Mouse (Mus musculus) stomach, embryonic 14.5 days (tissue): ENCODE results near the gene Abi3. TPM values are rescaled to one million over a fixed set of nuclear protein-coding genes. Genes with fewer than 3 reads are reported as not detected.
A peak's percentile ranks its signal among the peaks of the same experiment; 100 is the strongest.

ENCODE experiments used
- ATAC-seq: fragments of 200-750 bp; cut with Nextera tagmentation; 2 replicates; pipeline ENCODE4 v1.8.0; 2017; ENCODE audit warnings: low read depth, moderate TSS enrichment; ENCODE audit not compliant: insufficient number of reproducible peaks, insufficient read depth, low FRiP score
- H3K27ac ChIP-seq: fragments of 300-500 bp; sonication (generic); 2 replicates; pipeline ENCODE4 v1.5.1; 2014; ENCODE audit warnings: mild to moderate bottlenecking, low read length, moderate library complexity, mixed read lengths
- H3K27me3 ChIP-seq: fragments of 300-500 bp; sonication (generic); 2 replicates; pipeline ENCODE4 v1.6.1; 2014; ENCODE audit warnings: low read length, control low read depth, mixed read lengths; ENCODE audit not compliant: control insufficient read depth, insufficient read depth
- H3K36me3 ChIP-seq: fragments of 300-500 bp; sonication (generic); 2 replicates; pipeline ENCODE4 v1.6.1; 2014; ENCODE audit warnings: mild to moderate bottlenecking, control low read depth, low read length, moderate library complexity, mixed read lengths; ENCODE audit not compliant: control insufficient read depth, insufficient read depth
- H3K4me1 ChIP-seq: fragments of 300-500 bp; sonication (generic); 2 replicates; pipeline ENCODE4 v1.6.1; 2014; ENCODE audit warnings: low read length, control low read depth, mixed read lengths; ENCODE audit not compliant: control insufficient read depth, insufficient read depth
- H3K4me2 ChIP-seq: fragments of 300-500 bp; sonication (generic); replicated peaks from 2 replicates; pipeline ENCODE4 v1.6.1; 2014; ENCODE audit warnings: low read depth, low read length, control low read depth
- H3K4me3 ChIP-seq: fragments of 300-500 bp; sonication (generic); 2 replicates; pipeline ENCODE4 v1.5.1; 2014; ENCODE audit warnings: low read depth, low read length, control low read depth
- H3K9ac ChIP-seq: fragments of 300-500 bp; sonication (generic); replicated peaks from 2 replicates; pipeline ENCODE4 v1.6.1; 2014; ENCODE audit warnings: low read depth, mild to moderate bottlenecking, control low read depth, low read length, moderate library complexity, mixed read lengths
- H3K9me3 ChIP-seq: fragments of 300-500 bp; sonication (generic); 2 replicates; pipeline ENCODE4 v1.6.1; 2016; ENCODE audit warnings: low read depth, low read length, control low read depth; ENCODE audit not compliant: control insufficient read depth
- WGBS: fragments of 180-500 bp; shearing (Covaris S2); extraction: QIAGEN DNeasy Blood & Tissue Kit; methylation state at CpG from one replicate; pipeline ENCODE4 v1.1.7; 2014; 5-methylcytosine and 5-hydroxymethylcytosine counted together
- polyA plus RNA-seq: library from polyadenylated mRNA; unstranded; fragments of >200 nt; fragmentation: Nextera tagmentation; extraction: Ambion mirVana; gene quantifications from 2 replicates; pipeline ENCODE4 v1.2.1, GENCODE M21; 2014

Gene Abi3
- polyA plus RNA-seq, 1 experiment from 2014 or later = 3.7 TPM

DNA sequence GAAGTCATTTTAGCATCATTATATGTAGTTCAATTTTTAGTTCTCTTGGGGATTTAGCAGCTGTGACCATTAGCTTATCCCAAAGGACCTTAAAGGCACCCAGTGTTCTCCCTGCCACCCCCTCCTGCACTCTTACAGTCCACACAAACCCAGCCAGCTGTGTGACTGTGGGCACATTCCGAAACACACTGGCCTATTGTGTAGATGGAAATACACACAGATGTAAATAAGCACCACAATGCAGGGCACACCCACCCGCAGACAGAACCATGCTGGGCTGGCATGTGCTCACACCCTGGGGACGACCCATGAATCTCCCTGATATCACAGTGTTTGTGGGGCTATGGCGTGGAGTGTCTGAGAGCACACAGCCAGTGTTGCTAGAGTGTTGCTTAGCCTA, 30.1 kb downstream of the Abi3 start:
- Histone ChIP-seq H3K36me3 (no peaks in the 10 kb centered on the region), H3K9ac (no peak overlapping the region), H3K9me3 (no peaks in the 10 kb centered on the region; the same call in 1 of the 2 replicates), H3K4me2 (no peak overlapping the region), H3K4me1 (no peaks in the 10 kb centered on the region), H3K4me3 (no peak overlapping the region), H3K27me3 (no peaks in the 10 kb centered on the region), H3K27ac (no peak overlapping the region)
- ATAC-seq = no peak
- 73% methylated on average over 4 of the region's 4 CpGs for WGBS

DNA sequence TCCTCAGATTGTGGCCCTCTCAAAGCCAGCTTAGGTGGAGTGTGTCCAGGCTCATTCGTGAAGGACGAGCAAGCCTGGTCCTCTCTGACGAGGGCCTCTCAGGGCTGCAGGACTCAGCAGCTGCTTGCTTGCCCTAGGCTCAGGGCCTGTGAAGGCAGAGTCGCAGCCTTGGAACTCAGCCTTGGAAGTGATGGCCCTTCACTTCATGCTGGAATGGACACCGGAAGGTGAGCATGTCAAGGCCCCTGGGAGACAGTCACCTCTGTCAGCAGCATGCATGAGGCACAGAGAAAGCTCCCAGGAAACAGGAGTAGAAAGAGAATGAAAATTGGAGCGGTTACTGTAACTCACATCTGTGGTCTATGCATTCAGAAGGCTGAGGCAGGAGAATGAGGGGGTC, 30.5 kb downstream of the Abi3 start:
- H3K4me1 ChIP-seq = no peaks in the 10 kb centered on the region
- no peak overlapping the region for H3K9ac ChIP-seq
- H3K9me3 ChIP-seq = no peaks in the 10 kb centered on the region; the same call in 1 of the 2 replicates
- H3K36me3 ChIP-seq = no peaks in the 10 kb centered on the region
- H3K27me3 ChIP-seq = no peaks in the 10 kb centered on the region
- ATAC-seq = no peak
- no peak overlapping the region for H3K4me2 ChIP-seq
- WGBS = 85% methylated on average over 6 of the region's 6 CpGs
- H3K27ac ChIP-seq = no peak overlapping the region
- no peak overlapping the region for H3K4me3 ChIP-seq

- no peak overlapping the region for H3K4me2 ChIP-seq
- WGBS = 54% methylated on average over 7 of the region's 7 CpGs
Measured at GRCm38 (mm10) chr11:95810828-95811227, 31.4 kb downstream of the Abi3 start.

DNA sequence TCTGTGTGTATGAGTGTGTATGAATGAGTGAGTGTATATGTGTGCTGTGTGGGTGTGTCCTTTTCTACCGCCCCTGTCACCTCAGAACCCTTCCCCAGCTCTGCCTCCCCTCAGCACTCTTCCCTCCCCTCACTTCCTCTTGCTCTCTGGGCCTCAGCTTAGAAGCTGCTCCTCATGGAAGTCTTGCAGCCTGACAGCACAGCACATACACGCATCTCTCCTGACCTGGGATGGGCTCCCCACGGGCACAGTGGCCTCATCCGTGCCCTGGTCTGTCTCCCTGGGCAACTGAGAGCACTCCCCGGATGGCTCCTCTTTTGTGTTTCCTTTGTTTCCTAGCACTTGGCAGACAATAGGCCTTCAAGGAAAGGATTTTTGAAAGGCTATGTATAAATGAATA, 32.7 kb downstream of the Abi3 start:
- H3K27ac ChIP-seq = no peak overlapping the region
- 54% methylated on average over 5 of the region's 5 CpGs for WGBS
- H3K27me3 ChIP-seq = no peaks in the 10 kb centered on the region
- no peak overlapping the region for H3K4me2 ChIP-seq
- no peak overlapping the region for H3K4me3 ChIP-seq
- no peaks in the 10 kb centered on the region for H3K4me1 ChIP-seq
- no peak for ATAC-seq
- H3K36me3 ChIP-seq = no peaks in the 10 kb centered on the region
- no peaks in the 10 kb centered on the region; the same call in 1 of the 2 replicates for H3K9me3 ChIP-seq
- H3K9ac ChIP-seq = no peak overlapping the region

More at GRCm38 (mm10) chr11:95810828-95811227, 31.4 kb downstream of the Abi3 start:
- H3K4me3 ChIP-seq = no peak overlapping the region
- no peak for ATAC-seq
- H3K4me1 ChIP-seq = no peaks in the 10 kb centered on the region
- no peaks in the 10 kb centered on the region for H3K27me3 ChIP-seq
- no peak overlapping the region for H3K27ac ChIP-seq
- no peaks in the 10 kb centered on the region; the same call in 1 of the 2 replicates for H3K9me3 ChIP-seq
- no peak overlapping the region for H3K9ac ChIP-seq
- H3K36me3 ChIP-seq = no peaks in the 10 kb centered on the region

GRCm38 (mm10) chr11:95808448-95809011, 33.7 kb downstream of the Abi3 start:
- H3K36me3 ChIP-seq = no peaks in the 10 kb centered on the region
- H3K27ac ChIP-seq = no peak overlapping the region
- no peak overlapping the region for H3K4me3 ChIP-seq
- no peaks in the 10 kb centered on the region for H3K27me3 ChIP-seq
- peak; percentile 82; the same call in 1 of the 2 replicates for ATAC-seq
- no peaks in the 10 kb centered on the region; the same call in 1 of the 2 replicates for H3K9me3 ChIP-seq
- H3K4me2 ChIP-seq = no peak overlapping the region
- WGBS = 61% methylated on average over 5 of the region's 5 CpGs
- no peaks in the 10 kb centered on the region for H3K4me1 ChIP-seq
- no peak overlapping the region for H3K9ac ChIP-seq

DNA sequence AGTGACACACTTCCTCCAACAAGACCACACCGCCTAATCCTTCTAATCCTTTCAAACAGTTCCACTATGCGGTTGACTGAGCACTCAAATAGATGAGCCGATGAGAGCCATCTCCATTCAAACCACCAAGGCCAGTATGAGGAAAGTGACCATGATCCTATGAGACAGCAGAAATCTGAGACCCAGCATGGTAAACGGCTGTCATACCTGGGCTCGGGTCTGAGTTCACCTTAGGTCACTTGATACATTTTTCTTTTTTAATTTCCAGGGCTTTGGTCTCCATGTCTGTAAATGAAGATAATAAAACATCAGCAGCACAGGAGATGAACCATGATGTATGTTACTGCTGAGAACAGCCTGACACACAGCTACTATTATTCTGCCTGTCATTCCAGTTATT, 34.4 kb downstream of the Abi3 start:
- Histone ChIP-seq H3K4me2 (no peak overlapping the region), H3K9me3 (no peaks in the 10 kb centered on the region; the same call in 1 of the 2 replicates), H3K27me3 (no peaks in the 10 kb centered on the region), H3K4me3 (no peak overlapping the region), H3K4me1 (no peaks in the 10 kb centered on the region), H3K9ac (no peak overlapping the region), H3K27ac (no peak overlapping the region), H3K36me3 (no peaks in the 10 kb centered on the region)
- no peak for ATAC-seq
- 92% methylated on average over 5 of the region's 5 CpGs for WGBS

- H3K27me3 ChIP-seq = no peaks in the 10 kb centered on the region
- H3K9ac ChIP-seq = no peak overlapping the region
- 24% methylated on average over 3 of the region's 3 CpGs for WGBS
- H3K4me1 ChIP-seq = no peaks in the 10 kb centered on the region
- H3K4me2 ChIP-seq = no peak overlapping the region
- H3K9me3 ChIP-seq = no peaks in the 10 kb centered on the region; the same call in 1 of the 2 replicates
- no peak overlapping the region for H3K4me3 ChIP-seq
- H3K36me3 ChIP-seq = no peaks in the 10 kb centered on the region
- ATAC-seq = peak; percentile 65; the same call in 1 of the 2 replicates
- H3K27ac ChIP-seq = no peak overlapping the region
Measured at GRCm38 (mm10) chr11:95805527-95805926, 36.7 kb downstream of the Abi3 start.

- Histone ChIP-seq H3K36me3 (no peaks in the 10 kb centered on the region), H3K4me3 (no peak overlapping the region), H3K9ac (no peak overlapping the region), H3K4me2 (no peak overlapping the region), H3K9me3 (no peaks in the 10 kb centered on the region; the same call in 1 of the 2 replicates), H3K4me1 (no peaks in the 10 kb centered on the region), H3K27me3 (no peaks in the 10 kb centered on the region), H3K27ac (no peak overlapping the region)
- WGBS = 70% methylated on average over 5 of the region's 5 CpGs
- ATAC-seq = no peak
Measured at GRCm38 (mm10) chr11:95805010-95805409, 37.3 kb downstream of the Abi3 start.

DNA sequence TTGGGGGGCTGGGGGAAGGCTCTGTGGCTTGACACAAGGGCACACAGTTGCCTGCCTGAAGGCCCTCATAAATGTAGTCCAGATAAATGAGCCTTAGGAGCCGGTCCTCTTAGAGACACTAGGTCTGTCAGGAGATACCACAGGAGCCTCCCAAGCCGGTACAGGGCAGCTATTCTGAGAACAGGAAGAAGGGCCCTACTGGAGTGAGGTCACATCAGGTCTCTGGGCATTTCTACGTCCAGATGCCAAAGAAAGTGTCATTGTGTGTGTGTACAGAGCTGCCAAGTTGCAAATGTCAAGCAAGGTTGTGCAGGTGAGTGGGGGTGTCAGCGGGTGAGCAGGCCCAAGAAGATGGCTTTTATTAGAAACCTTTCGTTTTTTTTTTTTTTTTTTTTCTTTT, 46.7 kb downstream of the Abi3 start:
- H3K4me3 ChIP-seq = no peak overlapping the region
- WGBS = 67% methylated on average over 5 of the region's 5 CpGs
- no peaks in the 10 kb centered on the region for H3K9me3 ChIP-seq
- no peaks in the 10 kb centered on the region for H3K36me3 ChIP-seq
- no peak overlapping the region for H3K27ac ChIP-seq
- no peak overlapping the region for H3K4me2 ChIP-seq
- no peak for ATAC-seq
- peaks cover 3% of the 10 kb centered on the region; the same call in 1 of the 2 replicates for H3K4me1 ChIP-seq
- H3K9ac ChIP-seq = no peak overlapping the region
- peaks cover 9% of the 10 kb centered on the region; the same call in 1 of the 2 replicates for H3K27me3 ChIP-seq
